Mouse (Mus musculus): ENCODE results near the gene Zfp444.
A peak's percentile ranks its signal among the peaks of the same experiment; 100 is the strongest.

Zfp444 gene

GRCm38 (mm10) chr7:6172006-6172649, at the start of gene Zfp444:
TSS of gene Zfp444 (plus strand) at chr7:6172226.
- peak; percentile 96 for DNase-seq (ENCODE audit: low read depth)

GRCm38 (mm10) chr7:6126690-6127448, 45.2 kb upstream of the Zfp444 start:
- peak; percentile 76 for DNase-seq (ENCODE audit: low read depth)

- no peak for DNase-seq (ENCODE audit: low read depth)
These were observed 41.7 kb upstream of the Zfp444 start for GRCm38 (mm10) chr7:6130346-6130745.

- DNase-seq (ENCODE audit: low read depth): no peak
These were observed 39.4 kb upstream of the Zfp444 start for GRCm38 (mm10) chr7:6132646-6133045.

- no peak for DNase-seq (ENCODE audit: low read depth)
These were observed 35.5 kb upstream of the Zfp444 start for GRCm38 (mm10) chr7:6136497-6136896.

GRCm38 (mm10) chr7:6139295-6139694, 32.7 kb upstream of the Zfp444 start:
- DNase-seq (ENCODE audit: low read depth): no peak

GRCm38 (mm10) chr7:6143991-6144531, 28.0 kb upstream of the Zfp444 start:
- DNase-seq (ENCODE audit: low read depth): no peak

GRCm38 (mm10) chr7:6145423-6146188, 26.4 kb upstream of the Zfp444 start:
- no peak for DNase-seq (ENCODE audit: low read depth)

- no peak for DNase-seq (ENCODE audit: low read depth)
These were observed 25.6 kb upstream of the Zfp444 start for GRCm38 (mm10) chr7:6146194-6146981.

GRCm38 (mm10) chr7:6146982-6147325, 25.1 kb upstream of the Zfp444 start:
- no peak for DNase-seq (ENCODE audit: low read depth)

- no peak for DNase-seq (ENCODE audit: low read depth)
These were observed 24.3 kb upstream of the Zfp444 start for GRCm38 (mm10) chr7:6147688-6148087.

GRCm38 (mm10) chr7:6151266-6151665, 20.8 kb upstream of the Zfp444 start:
- no peak for DNase-seq (ENCODE audit: low read depth)

- DNase-seq (ENCODE audit: low read depth): no peak
These were observed 20.0 kb upstream of the Zfp444 start for GRCm38 (mm10) chr7:6152036-6152435.

GRCm38 (mm10) chr7:6153131-6153530, 18.9 kb upstream of the Zfp444 start:
- DNase-seq (ENCODE audit: low read depth): no peak

- DNase-seq (ENCODE audit: low read depth): no peak
These were observed 17.9 kb upstream of the Zfp444 start for GRCm38 (mm10) chr7:6154164-6154563.

GRCm38 (mm10) chr7:6155031-6155872, 16.8 kb upstream of the Zfp444 start:
- DNase-seq (ENCODE audit: low read depth): peak; percentile 60

GRCm38 (mm10) chr7:6155901-6156411, 16.1 kb upstream of the Zfp444 start, which contains the start of gene Zfp787:
TSS of gene Zfp787 (minus strand) at chr7:6155997.
- DNase-seq (ENCODE audit: low read depth): peak; percentile 83

GRCm38 (mm10) chr7:6156901-6157472, 15.0 kb upstream of the Zfp444 start:
- DNase-seq (ENCODE audit: low read depth): no peak

- no peak for DNase-seq (ENCODE audit: low read depth)
These were observed 14.5 kb upstream of the Zfp444 start for GRCm38 (mm10) chr7:6157479-6157878.

- DNase-seq (ENCODE audit: low read depth): no peak
These were observed 12.4 kb upstream of the Zfp444 start for GRCm38 (mm10) chr7:6159604-6160003.

Data from c-Kit-positive CD71-negative TER-119-negative erythroid progenitor cells, embryonic 14.5 days (primary cell).